Mouse (Mus musculus) G1E (cell line): ENCODE measurements around the gene Krt78.

Source experiments
- CTCF ChIP-seq: IDR thresholded peaks from 2 replicates; pipeline ENCODE4 v1.5.1; 2012; ENCODE audit warnings: low read depth, low read length, inconsistent platforms, mixed read lengths
- GATA1 ChIP-seq: IDR thresholded peaks from 2 replicates; pipeline ENCODE4 v1.6.1; 2012; ENCODE audit warnings: borderline replicate concordance, low read length, inconsistent platforms, mixed read lengths

GRCm38 (mm10) chr15:101954187-101954586 lies at the start of gene Krt78:
- TF ChIP-seq CTCF = no peak
- no peak for TF ChIP-seq GATA1
